Mouse (Mus musculus): ENCODE measurements around the gene Qtrt2. TPM values are rescaled to one million over a fixed set of nuclear protein-coding genes. Genes with fewer than 3 reads are reported as not detected.

Qtrt2 gene
- polyA plus RNA-seq, 1 experiment = 9.5 TPM

GRCm38 (mm10) chr16:43958038-43958437 lies 31.4 kb upstream of the Qtrt2 start:
- TF ChIP-seq POLR2AphosphoS2 (IDR thresholded peaks at IDR 0.05; ENCODE audit: insufficient read length, low read depth) (no peak), MYOD1 (IDR thresholded peaks at IDR 0.05; ENCODE audit: control insufficient read depth in 1 of 3, insufficient read length in 2 of 3, low read depth in 2 of 3) (no peak), MAX (IDR thresholded peaks at IDR 0.05; ENCODE audit: low read depth) (no peak), REST (IDR thresholded peaks at IDR 0.05; ENCODE audit: insufficient read depth, insufficient read length) (no peak), SRF (IDR thresholded peaks at IDR 0.05; ENCODE audit: control insufficient read depth, insufficient read length, low read depth) (no peak), POLR2A (IDR thresholded peaks at IDR 0.05; ENCODE audit: insufficient read length, low read depth) (no peak), E2F4 (IDR thresholded peaks at IDR 0.05; ENCODE audit: insufficient read depth) (no peak)
- no peaks in the 10 kb centered on the region for H3K79me2 ChIP-seq (ENCODE audit: control insufficient read depth, insufficient read depth)
- no peak overlapping the region for H3K4me2 ChIP-seq (ENCODE audit: low read depth)
- no peak overlapping the region for H3K4me3 ChIP-seq
- no peaks in the 10 kb centered on the region for H3K36me3 ChIP-seq (ENCODE audit: control insufficient read depth, insufficient read depth)
- H3ac ChIP-seq (ENCODE audit: control insufficient read depth, insufficient read length) = no peak overlapping the region
- H3K27me3 ChIP-seq (ENCODE audit: control insufficient read depth, insufficient read depth, insufficient read length) = no peaks in the 10 kb centered on the region

- no peak overlapping the region for H3K4me2 ChIP-seq (ENCODE audit: low read depth)
- no peaks in the 10 kb centered on the region for H3K36me3 ChIP-seq (ENCODE audit: control insufficient read depth, insufficient read depth)
- no peak overlapping the region for H3K4me3 ChIP-seq
- no peaks in the 10 kb centered on the region for H3K27me3 ChIP-seq (ENCODE audit: control insufficient read depth, insufficient read depth, insufficient read length)
- no peak for TF ChIP-seq POLR2AphosphoS2 (IDR thresholded peaks at IDR 0.05; ENCODE audit: insufficient read length, low read depth)
- TF ChIP-seq REST (IDR thresholded peaks at IDR 0.05; ENCODE audit: insufficient read depth, insufficient read length) = no peak
- TF ChIP-seq TCF3 (IDR thresholded peaks at IDR 0.05; ENCODE audit: insufficient read length, low read depth) = no peak
- no peak for TF ChIP-seq E2F4 (IDR thresholded peaks at IDR 0.05; ENCODE audit: insufficient read depth)
- TF ChIP-seq MYOD1 (IDR thresholded peaks at IDR 0.05; ENCODE audit: control insufficient read depth in 1 of 3, insufficient read length in 2 of 3, low read depth in 2 of 3) = no peak
- no peak for TF ChIP-seq CEBPB (IDR thresholded peaks at IDR 0.05; ENCODE audit: insufficient read depth, poor library complexity, severe bottlenecking)
- no peak for TF ChIP-seq POLR2A (IDR thresholded peaks at IDR 0.05; ENCODE audit: insufficient read length, low read depth)
- TF ChIP-seq USF1 (IDR thresholded peaks at IDR 0.05; ENCODE audit: low read depth) = no peak
- TF ChIP-seq MYOG (IDR thresholded peaks at IDR 0.05; ENCODE audit: control insufficient read depth in 1 of 3, insufficient read depth in 1 of 3, insufficient read length in 2 of 3, low read depth in 2 of 3) = no peak
- no peak for TF ChIP-seq SRF (IDR thresholded peaks at IDR 0.05; ENCODE audit: control insufficient read depth, insufficient read length, low read depth)
- no peak for TF ChIP-seq TCF12 (IDR thresholded peaks at IDR 0.05; ENCODE audit: insufficient read depth, poor library complexity, severe bottlenecking)
- TF ChIP-seq MAX (IDR thresholded peaks at IDR 0.05; ENCODE audit: low read depth) = no peak
- no peaks in the 10 kb centered on the region for H3K79me2 ChIP-seq (ENCODE audit: control insufficient read depth, insufficient read depth)
- no peak overlapping the region for H3ac ChIP-seq (ENCODE audit: control insufficient read depth, insufficient read length)
Measured at GRCm38 (mm10) chr16:43954913-43955312, 28.3 kb upstream of the Qtrt2 start.

GRCm38 (mm10) chr16:43951591-43951990 lies 25.0 kb upstream of the Qtrt2 start:
- H3K36me3 ChIP-seq (ENCODE audit: control insufficient read depth, insufficient read depth) = no peaks in the 10 kb centered on the region
- H3ac ChIP-seq (ENCODE audit: control insufficient read depth, insufficient read length) = no peak overlapping the region
- TF ChIP-seq USF1 (IDR thresholded peaks at IDR 0.05; ENCODE audit: low read depth) = no peak
- TF ChIP-seq MAX (IDR thresholded peaks at IDR 0.05; ENCODE audit: low read depth) = no peak
- TF ChIP-seq TCF12 (IDR thresholded peaks at IDR 0.05; ENCODE audit: insufficient read depth, poor library complexity, severe bottlenecking) = no peak
- no peak for TF ChIP-seq POLR2A (IDR thresholded peaks at IDR 0.05; ENCODE audit: insufficient read length, low read depth)
- TF ChIP-seq TCF3 (IDR thresholded peaks at IDR 0.05; ENCODE audit: insufficient read length, low read depth) = no peak
- TF ChIP-seq MYOG (IDR thresholded peaks at IDR 0.05; ENCODE audit: control insufficient read depth in 1 of 3, insufficient read depth in 1 of 3, insufficient read length in 2 of 3, low read depth in 2 of 3) = no peak
- TF ChIP-seq REST (IDR thresholded peaks at IDR 0.05; ENCODE audit: insufficient read depth, insufficient read length) = no peak
- no peak for TF ChIP-seq E2F4 (IDR thresholded peaks at IDR 0.05; ENCODE audit: insufficient read depth)
- TF ChIP-seq MYOD1 (IDR thresholded peaks at IDR 0.05; ENCODE audit: control insufficient read depth in 1 of 3, insufficient read length in 2 of 3, low read depth in 2 of 3) = no peak
- no peak for TF ChIP-seq CEBPB (IDR thresholded peaks at IDR 0.05; ENCODE audit: insufficient read depth, poor library complexity, severe bottlenecking)
- no peak for TF ChIP-seq POLR2AphosphoS2 (IDR thresholded peaks at IDR 0.05; ENCODE audit: insufficient read length, low read depth)
- no peak for TF ChIP-seq SRF (IDR thresholded peaks at IDR 0.05; ENCODE audit: control insufficient read depth, insufficient read length, low read depth)
- H3K4me2 ChIP-seq (ENCODE audit: low read depth) = no peak overlapping the region
- H3K27me3 ChIP-seq (ENCODE audit: control insufficient read depth, insufficient read depth, insufficient read length) = no peaks in the 10 kb centered on the region
- no peaks in the 10 kb centered on the region for H3K79me2 ChIP-seq (ENCODE audit: control insufficient read depth, insufficient read depth)
- no peak overlapping the region for H3K4me3 ChIP-seq

GRCm38 (mm10) chr16:43945869-43946268 lies 19.3 kb upstream of the Qtrt2 start:
- H3K4me3 ChIP-seq = no peak overlapping the region
- H3K79me2 ChIP-seq (ENCODE audit: control insufficient read depth, insufficient read depth) = no peaks in the 10 kb centered on the region
- no peaks in the 10 kb centered on the region for H3K36me3 ChIP-seq (ENCODE audit: control insufficient read depth, insufficient read depth)
- H3ac ChIP-seq (ENCODE audit: control insufficient read depth, insufficient read length) = no peak overlapping the region
- no peaks in the 10 kb centered on the region for H3K27me3 ChIP-seq (ENCODE audit: control insufficient read depth, insufficient read depth, insufficient read length)
- H3K4me2 ChIP-seq (ENCODE audit: low read depth) = no peak overlapping the region
- no peak for TF ChIP-seq REST (IDR thresholded peaks at IDR 0.05; ENCODE audit: insufficient read depth, insufficient read length)

GRCm38 (mm10) chr16:43945351-43945750 lies 18.7 kb upstream of the Qtrt2 start:
- no peak overlapping the region for H3ac ChIP-seq (ENCODE audit: control insufficient read depth, insufficient read length)
- no peaks in the 10 kb centered on the region for H3K79me2 ChIP-seq (ENCODE audit: control insufficient read depth, insufficient read depth)
- H3K27me3 ChIP-seq (ENCODE audit: control insufficient read depth, insufficient read depth, insufficient read length) = no peaks in the 10 kb centered on the region
- no peak overlapping the region for H3K4me2 ChIP-seq (ENCODE audit: low read depth)
- no peaks in the 10 kb centered on the region for H3K36me3 ChIP-seq (ENCODE audit: control insufficient read depth, insufficient read depth)
- TF ChIP-seq SRF (IDR thresholded peaks at IDR 0.05; ENCODE audit: control insufficient read depth, insufficient read length, low read depth) (no peak), CEBPB (IDR thresholded peaks at IDR 0.05; ENCODE audit: insufficient read depth, poor library complexity, severe bottlenecking) (no peak), REST (IDR thresholded peaks at IDR 0.05; ENCODE audit: insufficient read depth, insufficient read length) (no peak), E2F4 (IDR thresholded peaks at IDR 0.05; ENCODE audit: insufficient read depth) (no peak)
- H3K4me3 ChIP-seq = no peak overlapping the region

All from myocyte (in vitro differentiated cells).